Mouse (Mus musculus) mesoderm, embryonic 11.5 days (tissue): ENCODE results near the gene Bcl3.

Experiments used
- DNase-seq: peaks from one replicate; pipeline ENCODE4 v3.0.0-alpha.2; 2012; ENCODE audit warnings: low read depth, low spot score

Gene Bcl3

DNA sequence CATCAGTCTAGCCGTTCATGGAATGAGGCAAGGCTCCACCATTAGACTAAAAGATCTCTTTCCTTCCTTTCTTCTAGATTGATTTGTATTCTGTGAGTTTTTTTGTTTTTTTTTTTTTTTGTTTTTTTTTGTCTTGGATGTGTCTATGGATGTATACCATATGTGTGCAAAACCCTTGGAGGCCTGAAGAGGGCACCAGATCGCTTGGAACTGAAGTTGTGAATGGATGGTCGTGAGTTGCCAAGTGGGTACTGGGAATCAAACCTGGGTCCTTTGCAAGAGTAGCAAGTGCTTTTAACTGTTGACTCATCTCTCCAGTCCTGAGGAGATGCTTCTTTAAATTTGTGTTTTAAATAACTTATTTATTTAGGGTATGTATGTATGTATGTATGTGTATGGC is 11.5 kb upstream of the Bcl3 start:
- no peak for DNase-seq

DNA sequence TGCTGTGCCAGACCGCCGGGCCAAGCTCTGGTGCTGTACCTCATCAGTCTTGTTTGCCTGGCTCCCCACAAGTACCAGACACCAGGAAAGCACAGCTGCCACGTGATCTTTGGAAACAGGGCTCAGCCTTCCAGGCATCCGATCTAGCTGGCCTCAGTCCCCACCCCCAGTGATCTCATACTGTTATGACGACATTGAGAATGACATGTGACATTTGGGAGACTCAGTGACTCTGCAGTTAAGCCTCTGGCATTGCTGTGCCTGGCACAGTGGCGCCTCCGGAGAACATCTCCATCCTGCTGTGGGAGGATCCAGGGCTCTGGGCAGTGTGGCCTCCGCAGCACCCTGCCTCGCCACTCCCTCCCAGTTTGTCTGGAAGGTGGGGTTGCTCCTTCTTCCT is 9.3 kb upstream of the Bcl3 start:
- DNase-seq = no peak

DNA sequence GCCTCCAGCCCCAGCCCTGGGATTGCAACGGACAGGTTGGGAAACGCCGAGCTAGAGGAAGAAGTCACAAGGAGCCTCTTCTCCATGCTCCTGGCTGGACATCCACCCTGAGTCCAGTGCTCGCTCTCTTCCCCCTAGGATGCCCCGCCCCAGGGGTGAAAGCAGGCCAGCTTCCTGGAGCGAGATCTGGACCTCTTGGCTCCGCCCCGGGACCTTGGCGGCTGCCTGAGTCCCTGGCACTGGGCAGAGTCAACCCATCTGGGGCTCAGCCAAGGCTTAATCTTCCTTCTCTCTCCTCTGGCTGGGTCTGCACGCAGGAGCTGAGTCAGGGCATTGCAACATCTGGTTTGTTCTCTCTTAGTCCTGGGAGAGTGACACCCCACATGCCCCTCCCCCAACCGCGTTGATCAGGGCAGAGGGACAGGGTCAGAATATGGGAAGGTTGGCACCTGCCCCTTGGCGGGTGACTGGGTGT is 8.1 kb upstream of the Bcl3 start:
- no peak for DNase-seq

DNA sequence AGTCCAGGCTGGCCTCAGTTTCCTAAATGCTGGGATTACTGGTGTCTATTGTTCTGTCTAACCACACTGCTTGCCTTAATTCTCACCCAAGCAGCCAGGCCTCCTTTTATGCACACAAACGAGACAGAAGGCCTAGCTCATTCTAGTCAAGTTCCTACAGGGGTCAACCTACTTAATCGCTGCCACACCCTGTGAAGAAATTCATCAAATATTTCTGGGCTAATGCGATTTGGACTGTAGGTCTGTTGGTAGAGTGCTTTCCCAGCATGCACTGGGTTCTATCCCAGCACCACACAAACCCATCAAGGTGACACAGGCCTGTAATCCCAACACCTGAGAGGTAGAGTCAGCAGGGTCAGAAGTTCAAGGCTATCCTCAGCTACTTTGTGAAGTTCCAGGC is 7.1 kb upstream of the Bcl3 start:
- no peak for DNase-seq

DNA sequence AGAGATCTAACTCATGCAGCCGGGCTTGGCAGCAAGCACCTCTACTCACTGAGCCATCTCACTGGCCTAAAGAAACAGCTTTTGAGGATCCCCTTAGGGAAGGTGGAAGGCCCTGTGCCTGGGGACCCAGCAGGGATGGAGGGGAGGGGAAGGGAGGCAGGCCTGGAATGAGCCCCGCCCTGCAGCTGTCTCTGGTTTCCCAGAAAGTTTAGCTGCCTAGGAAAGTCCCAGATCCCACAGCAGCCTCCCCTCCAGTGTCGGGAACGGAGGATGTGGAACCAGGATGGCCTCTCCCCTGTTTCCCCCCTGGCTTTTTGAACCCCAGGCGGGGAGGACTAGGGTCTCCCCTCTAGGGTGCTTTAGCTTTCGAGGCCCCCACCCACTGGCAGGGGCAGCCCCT is 4.2 kb upstream of the Bcl3 start:
- no peak for DNase-seq

DNA sequence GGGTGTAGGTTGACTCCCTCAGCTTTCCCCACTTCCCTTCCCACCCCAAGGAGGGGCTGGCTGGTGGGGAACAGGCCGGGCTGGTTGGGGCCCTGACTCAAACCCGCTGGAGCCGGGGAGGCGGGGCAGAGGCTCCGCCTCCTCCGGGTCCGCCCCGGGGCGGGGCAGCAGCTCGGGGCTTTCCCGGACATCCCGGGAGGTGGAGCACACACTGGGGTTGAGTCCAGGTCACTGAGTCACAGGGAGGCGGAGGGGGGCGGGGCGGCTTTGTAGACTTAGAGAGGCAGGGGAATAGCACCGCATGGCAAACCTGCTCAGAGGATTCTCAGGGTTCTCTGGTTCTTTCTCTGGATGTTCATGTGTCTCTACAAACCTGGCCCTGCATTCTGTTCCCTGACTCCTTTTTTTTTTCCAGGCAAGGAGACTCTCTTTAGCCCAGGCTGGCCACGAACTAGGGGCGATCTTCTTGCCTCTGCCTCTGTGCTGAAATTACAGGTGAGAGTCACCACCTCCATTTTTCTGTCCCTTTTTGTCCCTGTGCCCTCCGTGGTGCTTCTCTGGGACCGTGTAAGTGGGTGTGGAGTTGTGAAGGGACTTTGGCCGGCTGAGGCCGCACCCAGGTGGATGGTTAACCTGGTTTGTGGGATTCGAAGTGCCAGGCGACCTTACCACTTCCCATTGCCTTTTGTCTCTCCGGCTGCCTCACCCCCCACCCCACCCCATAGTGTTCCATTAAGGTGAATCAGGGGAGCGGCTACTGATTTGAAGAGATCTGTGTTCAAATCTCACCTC is 1.8 kb upstream of the Bcl3 start:
- peak; percentile 78 for DNase-seq

DNA sequence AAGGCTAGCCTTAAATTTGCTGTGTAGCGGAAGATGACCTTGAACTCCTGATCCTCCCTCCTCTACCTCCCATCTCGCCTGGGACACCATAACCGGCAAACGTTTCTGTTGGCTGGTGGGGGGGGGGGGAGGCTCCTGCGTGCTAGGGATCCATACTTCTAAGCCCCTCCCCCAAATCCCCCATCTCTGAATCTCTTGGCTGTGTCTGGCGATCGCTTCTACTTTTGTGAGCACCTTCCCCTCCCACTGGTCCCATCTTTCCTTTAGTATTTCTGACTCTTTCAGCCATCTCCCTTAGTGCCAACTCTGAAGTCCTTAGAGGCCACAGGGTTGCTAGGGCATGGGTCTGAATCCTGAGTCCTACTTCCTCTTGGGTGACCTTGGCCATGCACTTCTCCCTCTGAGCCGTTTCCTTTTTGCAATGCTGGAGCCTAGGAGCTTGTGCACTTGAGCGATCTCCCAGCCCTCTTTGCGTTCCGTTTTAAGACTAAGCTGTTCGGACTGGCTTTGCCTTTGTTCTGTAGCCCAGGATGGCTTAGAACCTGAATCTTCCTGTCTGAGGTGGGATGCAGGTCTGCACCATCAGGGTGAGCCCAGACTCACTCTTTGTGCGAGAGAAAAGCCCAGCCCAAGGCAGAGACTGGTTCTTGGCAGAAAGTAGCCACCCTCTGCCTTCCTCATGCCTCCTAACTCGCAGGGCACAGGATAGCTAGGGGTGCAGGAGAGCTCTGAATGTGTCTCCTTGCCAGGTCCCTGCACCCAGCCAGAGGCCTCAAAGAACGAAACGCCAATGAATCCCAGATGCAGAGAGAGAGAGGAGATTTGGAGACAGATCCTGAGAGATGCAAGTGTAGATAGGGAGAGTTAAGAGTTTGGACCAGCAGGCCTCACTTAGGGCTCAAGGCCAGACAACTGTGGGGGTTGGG is 949 bp upstream of the Bcl3 start:
- DNase-seq = no peak

DNA sequence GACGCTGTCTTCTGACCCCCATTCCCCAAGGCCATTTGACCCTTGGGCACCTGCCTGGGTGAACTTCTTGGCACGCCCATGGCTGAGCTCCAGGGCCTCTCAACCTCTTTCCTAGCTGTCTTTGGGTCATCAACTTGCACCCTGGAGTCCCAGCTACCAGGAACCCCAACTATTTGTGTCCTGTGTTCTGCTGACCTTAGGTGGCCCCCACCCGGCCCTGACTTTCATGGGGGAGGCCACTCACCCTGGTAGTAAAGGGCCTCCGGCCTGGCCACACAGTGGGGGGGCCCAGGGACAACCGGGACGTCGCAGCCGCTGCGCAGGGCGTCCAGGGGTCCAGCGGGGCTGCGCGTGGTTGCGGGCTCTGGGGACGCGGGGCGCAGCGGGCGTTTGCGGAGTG is 377 bp downstream of the Bcl3 start:
- DNase-seq = no peak

DNA sequence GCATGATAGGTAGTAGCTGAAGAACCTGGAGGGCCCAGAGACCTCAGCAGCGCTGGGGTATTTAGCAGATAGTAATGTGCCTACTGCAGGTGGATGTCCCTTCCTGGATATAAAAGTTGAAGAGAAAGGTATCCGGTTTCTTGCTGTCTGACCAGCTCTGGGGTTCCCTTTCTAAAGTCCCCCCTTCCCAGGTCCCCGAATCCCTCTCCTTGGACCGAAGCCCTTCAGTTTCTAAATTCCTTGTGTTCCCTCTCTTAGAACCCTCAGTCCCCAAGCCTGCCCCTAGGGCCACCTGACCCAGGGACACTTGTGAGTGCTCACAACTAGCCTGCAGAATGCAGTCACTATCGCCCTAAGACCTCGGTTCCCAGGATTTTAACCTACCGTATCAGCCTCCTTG is 937 bp downstream of the Bcl3 start:
- no peak for DNase-seq

DNA sequence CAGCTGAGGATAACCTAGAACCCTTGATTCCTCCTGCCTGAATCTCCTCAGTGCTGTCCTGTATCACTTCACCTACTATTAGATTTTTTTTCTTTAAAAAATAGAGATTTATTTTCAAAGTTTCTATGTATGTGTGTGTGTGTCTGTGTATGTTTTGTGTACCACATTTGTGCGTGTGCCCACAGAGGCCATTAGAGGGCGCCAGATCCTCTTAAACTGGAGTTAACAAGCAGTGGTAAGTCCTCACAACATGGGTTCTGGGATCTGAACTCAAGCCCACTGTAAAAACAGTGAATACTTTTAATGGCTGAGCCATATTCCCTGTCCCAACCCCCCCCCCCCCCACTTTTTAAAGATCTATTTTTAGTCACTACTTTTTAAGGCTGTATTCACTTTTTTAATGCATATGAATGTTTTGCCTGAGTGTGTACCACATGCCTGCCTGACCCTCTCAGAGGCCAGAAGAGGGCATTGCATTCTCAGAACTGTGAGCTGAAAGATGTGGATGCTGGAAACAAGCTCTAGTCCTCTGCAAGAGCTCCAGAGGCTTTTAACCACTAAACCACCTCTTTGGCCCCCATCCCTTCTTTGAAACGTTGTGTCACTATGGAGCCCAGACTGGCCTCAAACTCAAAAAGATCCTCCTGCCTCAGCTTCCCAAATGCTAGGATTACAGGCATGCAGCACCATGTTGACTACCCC is 2.1 kb downstream of the Bcl3 start:
- DNase-seq = no peak

DNA sequence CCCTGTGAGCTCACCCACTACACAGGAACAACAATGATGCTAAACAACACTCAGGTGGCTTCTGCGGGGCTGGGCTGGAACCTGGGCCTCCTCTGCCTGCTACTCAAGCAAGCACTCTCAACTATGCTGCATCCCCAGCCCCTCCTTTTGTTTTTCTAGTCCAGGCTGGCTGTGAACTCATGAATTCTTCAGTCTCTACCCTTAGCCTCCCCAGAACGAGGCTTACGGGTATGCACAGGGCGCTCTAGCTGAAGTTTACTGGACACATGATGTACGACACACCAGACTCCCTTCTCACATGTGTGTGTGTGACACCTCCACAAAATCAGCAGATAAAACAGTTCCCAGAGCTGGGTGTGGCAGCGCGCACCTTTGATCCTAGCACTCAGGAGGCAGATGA is 3.7 kb downstream of the Bcl3 start:
- DNase-seq = no peak

DNA sequence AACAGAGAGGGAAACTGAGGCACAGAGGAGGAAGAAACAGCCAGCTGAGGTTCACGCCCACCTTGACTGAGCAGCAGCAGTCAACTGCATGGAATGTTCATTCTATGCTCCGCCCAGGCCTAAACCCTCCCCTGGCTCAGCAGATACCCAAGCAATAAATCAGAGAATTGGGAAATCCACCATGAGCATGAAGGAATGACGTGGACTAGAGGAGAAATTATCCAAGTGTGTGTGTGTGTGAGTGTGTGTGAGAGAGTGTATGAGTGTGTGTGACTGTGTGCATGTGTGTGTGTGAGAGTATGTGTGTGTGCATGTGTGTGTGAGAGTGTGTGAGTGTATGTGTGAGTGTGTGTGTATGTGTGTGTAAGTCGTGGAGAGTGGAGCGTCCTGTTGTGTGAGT is 4.1 kb downstream of the Bcl3 start:
- DNase-seq = no peak

DNA sequence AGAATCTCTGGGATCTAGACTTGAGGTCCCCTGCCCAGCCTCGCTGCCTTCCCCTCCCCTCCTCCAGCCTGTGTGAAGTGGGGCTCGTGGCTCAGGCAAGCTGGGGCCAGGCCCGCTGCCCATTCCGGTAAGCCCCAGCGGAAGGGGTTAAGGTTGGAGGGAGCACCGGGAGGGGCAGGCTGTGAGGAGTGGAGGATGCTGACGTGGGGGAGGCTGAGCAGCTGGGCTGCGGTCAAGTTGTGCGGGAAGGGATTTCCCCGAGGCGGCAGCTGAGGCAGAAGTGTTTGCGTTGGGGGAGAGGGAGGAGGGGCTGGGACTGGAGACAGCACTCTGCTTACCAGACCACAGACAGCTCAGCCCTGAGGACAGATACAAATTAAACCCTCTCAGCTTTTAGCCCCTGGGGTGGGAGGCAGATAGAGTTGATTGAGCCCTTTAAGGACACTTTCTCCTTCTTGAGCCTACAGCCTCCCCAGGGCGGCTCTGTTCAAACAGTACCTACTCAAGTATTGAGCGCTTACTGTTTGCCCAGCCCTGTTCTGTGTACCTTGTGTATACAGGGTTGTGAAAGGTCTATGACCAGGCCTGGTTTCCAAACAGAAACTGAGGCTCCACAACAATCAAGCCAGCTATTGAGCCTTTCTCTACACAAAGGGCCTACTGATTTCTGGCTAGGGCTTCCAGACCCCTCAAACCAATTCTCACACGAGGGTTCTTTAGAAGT is 5.0 kb downstream of the Bcl3 start:
- DNase-seq = peak; percentile 71

DNA sequence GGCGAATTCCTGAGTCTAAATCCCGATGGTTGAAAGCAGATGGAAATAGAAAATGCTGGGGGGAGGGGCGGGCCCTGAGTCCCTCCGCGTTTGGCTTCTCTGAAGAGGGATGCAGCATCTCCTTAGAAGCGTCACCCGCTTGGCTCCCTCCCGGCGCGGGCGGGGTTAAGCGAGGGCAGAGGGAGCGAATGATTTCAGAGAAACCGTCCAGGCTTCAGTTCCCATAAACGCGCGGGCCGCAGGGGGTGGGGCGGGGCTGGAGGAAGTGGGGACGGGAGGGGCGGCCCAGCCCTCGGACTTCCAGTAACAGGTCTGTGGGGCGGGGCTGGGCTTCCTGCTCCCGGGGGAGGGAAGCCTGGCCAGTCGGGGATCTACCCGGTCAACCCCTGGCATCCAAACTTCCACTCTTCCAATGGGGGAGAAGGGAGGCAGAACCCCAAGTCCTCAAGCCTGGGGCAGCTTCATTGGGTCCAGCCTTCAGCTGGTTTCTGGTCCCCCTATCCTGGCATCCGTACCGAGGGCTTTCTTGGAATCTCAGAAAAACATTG is 6.3 kb downstream of the Bcl3 start:
- DNase-seq = peak; percentile 61

DNA sequence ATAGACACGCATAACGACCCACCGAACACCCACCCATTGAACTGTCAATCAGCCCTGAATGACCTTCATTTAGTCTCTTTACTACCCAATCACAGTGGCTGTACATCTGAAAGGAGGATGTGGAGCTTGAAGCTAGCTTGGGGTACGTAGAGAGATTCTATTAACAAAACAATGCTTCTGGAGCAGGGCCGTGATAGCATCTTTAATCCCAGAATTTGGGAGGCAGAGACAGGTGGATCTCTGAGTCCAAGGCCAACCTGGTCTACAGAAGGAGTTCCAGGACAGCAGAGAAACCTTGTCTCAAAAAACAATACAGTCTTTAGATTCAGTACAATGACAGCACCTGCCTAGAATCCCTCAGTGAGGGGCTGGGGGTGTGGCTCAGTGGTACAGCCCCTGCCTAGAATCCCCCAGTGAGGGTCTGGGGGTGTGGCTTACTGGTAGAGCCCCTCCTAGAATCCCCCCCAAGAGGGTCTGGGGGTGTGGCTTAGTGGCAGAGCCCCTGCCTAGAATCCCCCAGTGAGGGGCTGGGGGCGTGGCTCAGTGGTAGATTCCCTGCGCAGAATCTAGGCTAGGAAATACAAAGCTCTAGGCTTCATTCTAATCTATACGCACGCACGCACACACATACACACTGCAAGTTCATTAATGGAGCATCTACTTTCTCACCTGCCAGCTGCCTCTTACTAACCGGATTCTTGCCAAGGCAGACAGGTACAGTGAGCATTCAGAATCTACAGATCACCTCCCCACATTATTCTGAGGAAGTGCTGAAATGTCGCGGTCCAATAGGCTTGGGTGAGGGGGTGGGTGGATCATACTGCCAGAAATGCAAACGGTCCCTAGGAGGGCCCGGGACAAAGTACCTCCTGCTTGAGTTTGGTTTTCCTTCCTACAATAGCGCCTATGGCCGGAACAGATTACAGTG is 7.0 kb downstream of the Bcl3 start:
- no peak for DNase-seq

DNA sequence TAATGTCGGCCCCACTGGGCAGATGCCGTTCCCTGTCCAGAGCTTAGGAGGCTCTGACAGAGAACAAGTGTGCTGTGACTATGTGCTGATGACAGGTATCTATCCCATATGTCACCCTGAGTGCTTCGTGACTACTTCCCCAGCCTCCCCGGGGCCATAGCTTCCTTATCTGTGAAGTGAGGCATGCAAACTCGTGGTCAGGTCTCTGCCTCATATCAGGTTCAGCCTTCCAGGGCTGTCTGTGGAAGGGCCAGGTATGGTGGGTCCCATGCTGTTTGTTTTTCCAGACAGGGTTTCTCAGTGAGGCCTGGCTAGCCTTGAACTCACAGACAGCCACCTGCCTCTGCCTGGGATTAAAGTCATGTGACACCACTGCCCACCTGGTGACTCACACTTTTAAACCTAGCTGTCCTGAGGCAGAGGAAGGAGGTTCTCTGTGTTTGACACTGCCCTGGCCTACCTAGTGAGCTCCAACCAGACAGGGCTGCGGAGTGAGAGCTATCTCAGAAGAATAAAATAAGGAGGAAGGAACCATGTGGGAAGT is 8.9 kb downstream of the Bcl3 start:
- no peak for DNase-seq

DNA sequence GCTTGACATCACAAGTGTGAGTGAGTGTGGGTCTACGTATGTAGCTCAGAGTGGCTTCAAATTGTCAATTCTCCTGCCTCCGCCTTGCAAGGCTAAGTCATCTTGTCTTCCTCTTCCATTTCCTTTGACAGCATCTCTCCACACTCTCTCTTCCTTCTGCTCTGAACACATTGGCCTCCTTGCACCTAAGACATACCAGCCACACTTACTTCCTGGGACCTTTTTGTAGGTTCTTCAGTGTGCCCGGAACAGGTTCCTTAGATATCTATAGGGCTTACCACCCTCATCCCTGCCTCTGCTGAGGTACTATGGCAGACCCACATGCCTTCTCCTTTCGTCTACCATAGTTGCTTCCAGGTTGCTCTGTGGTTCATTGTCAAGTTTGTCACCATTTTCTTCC is 9.4 kb downstream of the Bcl3 start:
- no peak for DNase-seq

DNA sequence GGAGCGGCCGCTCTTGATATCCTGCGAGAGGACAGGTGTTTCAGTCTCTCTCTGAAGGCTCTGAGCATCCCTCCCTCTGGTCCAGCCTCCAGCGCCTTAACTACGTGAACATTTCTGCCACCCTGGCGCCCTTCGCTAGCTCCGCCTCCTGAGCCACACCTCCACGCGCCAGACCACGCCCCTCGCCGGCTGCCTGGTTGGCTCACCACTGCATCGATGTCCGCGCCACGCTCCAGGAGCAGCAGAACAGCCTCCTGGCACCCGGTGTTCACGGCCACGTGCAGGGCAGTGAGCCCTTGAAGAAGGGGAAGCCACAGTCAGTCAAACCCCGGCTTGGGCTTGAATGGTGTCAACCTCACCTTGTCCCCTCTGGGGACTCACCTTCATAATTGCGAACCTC is 11.5 kb downstream of the Bcl3 start:
- DNase-seq = peak; percentile 38

DNA sequence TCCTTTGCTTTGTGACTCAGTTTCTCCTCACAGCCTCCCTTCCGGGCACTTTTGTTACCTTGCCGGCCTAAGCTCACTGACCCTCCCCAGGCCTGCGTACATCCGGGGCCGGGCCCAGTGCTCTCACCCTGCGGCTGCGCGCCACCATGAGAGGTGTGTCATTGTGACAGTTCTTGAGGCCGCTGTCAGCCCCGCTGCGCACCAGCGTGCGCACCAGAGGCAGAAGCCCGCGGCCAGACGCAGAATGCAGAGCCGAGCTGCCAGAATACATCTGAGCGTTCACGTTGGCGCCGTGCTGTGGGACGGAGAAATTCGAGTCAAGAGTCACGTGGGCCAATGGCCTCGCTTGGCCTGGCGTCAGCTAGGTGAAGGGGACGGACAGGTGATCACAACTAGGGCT is 13.2 kb downstream of the Bcl3 start:
- DNase-seq = no peak
